Mouse (Mus musculus): Measurements from ENCODE around the gene Tex9. TPM values are rescaled to one million over a fixed set of nuclear protein-coding genes. Genes with fewer than 3 reads are reported as not detected.
"Not testable (repeated sequence)": the region's sequence is repeated elsewhere in the genome, so short reads cannot be mapped to it uniquely, and the experiment has no call there.

Tex9 gene
- polyA plus RNA-seq, 1 experiment from 2014 or later: 32.0 TPM

GRCm38 (mm10) chr9:72405882-72406638, 86.0 kb downstream of the Tex9 start:
- whole genome bisulfite sequencing: 90% methylated on average over 9 of the region's 9 CpGs
- no peaks in the 10 kb centered on the region for H3K36me3 ChIP-seq
- H3K9me3 ChIP-seq (replicated peaks): no peaks in the 10 kb centered on the region
- no peaks in the 10 kb centered on the region for H3K27me3 ChIP-seq
- H3K4me1 ChIP-seq: peaks cover 4% of the 10 kb centered on the region
- H3K27ac ChIP-seq (replicated peaks): no peak overlapping the region
- no peak overlapping the region for H3K4me3 ChIP-seq (replicated peaks)
- H3K9ac ChIP-seq: no peak overlapping the region
- no peak for ATAC-seq (ENCODE audit: insufficient number of reproducible peaks, low FRiP score, low TSS enrichment, low read depth)
- no peak overlapping the region for H3K4me2 ChIP-seq (replicated peaks)

- Histone ChIP-seq H3K36me3 (no peaks in the 10 kb centered on the region), H3K27me3 (no peaks in the 10 kb centered on the region), H3K9me3 (replicated peaks) (no peaks in the 10 kb centered on the region), H3K4me3 (replicated peaks) (no peak overlapping the region), H3K9ac (no peak overlapping the region), H3K27ac (replicated peaks) (no peak overlapping the region), H3K4me2 (replicated peaks) (no peak overlapping the region), H3K4me1 (peaks cover 4% of the 10 kb centered on the region)
- ATAC-seq (ENCODE audit: insufficient number of reproducible peaks, low FRiP score, low TSS enrichment, low read depth): no peak
- WGBS: 74% methylated on average over 3 of the region's 3 CpGs
These were observed 87.1 kb downstream of the Tex9 start for GRCm38 (mm10) chr9:72404934-72405333.

- H3K36me3 ChIP-seq: no peaks in the 10 kb centered on the region
- H3K4me3 ChIP-seq (replicated peaks): no peak overlapping the region
- no peak overlapping the region for H3K4me2 ChIP-seq (replicated peaks)
- WGBS: 84% methylated on average over 8 of the region's 8 CpGs
- H3K27me3 ChIP-seq: no peaks in the 10 kb centered on the region
- no peak for ATAC-seq (ENCODE audit: insufficient number of reproducible peaks, low FRiP score, low TSS enrichment, low read depth)
- H3K9me3 ChIP-seq (replicated peaks): no peaks in the 10 kb centered on the region
- no peak overlapping the region for H3K27ac ChIP-seq (replicated peaks)
- no peak overlapping the region for H3K9ac ChIP-seq
- H3K4me1 ChIP-seq: peaks cover 4% of the 10 kb centered on the region
These were observed 87.6 kb downstream of the Tex9 start for GRCm38 (mm10) chr9:72404446-72404845.

GRCm38 (mm10) chr9:72403421-72403820, 88.6 kb downstream of the Tex9 start:
- no peak for ATAC-seq (ENCODE audit: insufficient number of reproducible peaks, low FRiP score, low TSS enrichment, low read depth)
- 65% methylated on average over 6 of the region's 6 CpGs for WGBS
- H3K36me3 ChIP-seq: no peaks in the 10 kb centered on the region
- H3K9me3 ChIP-seq (replicated peaks): no peaks in the 10 kb centered on the region
- H3K27ac ChIP-seq (replicated peaks): no peak overlapping the region
- H3K4me1 ChIP-seq: peaks cover 4% of the 10 kb centered on the region
- H3K4me3 ChIP-seq (replicated peaks): no peak overlapping the region
- H3K9ac ChIP-seq: no peak overlapping the region
- no peaks in the 10 kb centered on the region for H3K27me3 ChIP-seq
- H3K4me2 ChIP-seq (replicated peaks): no peak overlapping the region

- H3K4me2 ChIP-seq (replicated peaks); H3K27ac ChIP-seq (replicated peaks); H3K9ac ChIP-seq; H3K27me3 ChIP-seq; H3K4me1 ChIP-seq; H3K4me3 ChIP-seq (replicated peaks); H3K9me3 ChIP-seq (replicated peaks); H3K36me3 ChIP-seq; ATAC-seq (ENCODE audit: insufficient number of reproducible peaks, low FRiP score, low TSS enrichment, low read depth): not testable (repeated sequence)
- WGBS: 68% methylated on average over 4 of the region's 4 CpGs
These were observed 90.2 kb downstream of the Tex9 start for GRCm38 (mm10) chr9:72401769-72402168.

Small RNAs within 50 kb of the gene (microRNA-seq; reads per million reads assigned to microRNA genes)
- not detected for gene Gm28010 (ENCODE audit: borderline number of aligned reads)

Other genes starting within 250 kb of the Tex9 start
- 34.8 and 36.5 TPM in 2 replicates for gene Zfp280d, start 217.4 kb downstream of the Tex9 start, polyA plus RNA-seq (2015; fragmentation: Nextera tagmentation; extraction: Ambion mirVana)
- gene Mns1, start 54.2 kb downstream of the Tex9 start, polyA plus RNA-seq (2015; fragmentation: Nextera tagmentation; extraction: Ambion mirVana): 25.7 and 34.4 TPM in 2 replicates
- 9.8 and 10.3 TPM in 2 replicates for gene Rfx7, start 40.0 kb upstream of the Tex9 start, polyA plus RNA-seq (2015; fragmentation: Nextera tagmentation; extraction: Ambion mirVana)
- 541 and 546 TPM in 2 replicates for gene Nedd4, start 170.1 kb upstream of the Tex9 start, polyA plus RNA-seq (2015; fragmentation: Nextera tagmentation; extraction: Ambion mirVana)